Mouse (Mus musculus): ENCODE results near the gene Tedc2.

DNA sequence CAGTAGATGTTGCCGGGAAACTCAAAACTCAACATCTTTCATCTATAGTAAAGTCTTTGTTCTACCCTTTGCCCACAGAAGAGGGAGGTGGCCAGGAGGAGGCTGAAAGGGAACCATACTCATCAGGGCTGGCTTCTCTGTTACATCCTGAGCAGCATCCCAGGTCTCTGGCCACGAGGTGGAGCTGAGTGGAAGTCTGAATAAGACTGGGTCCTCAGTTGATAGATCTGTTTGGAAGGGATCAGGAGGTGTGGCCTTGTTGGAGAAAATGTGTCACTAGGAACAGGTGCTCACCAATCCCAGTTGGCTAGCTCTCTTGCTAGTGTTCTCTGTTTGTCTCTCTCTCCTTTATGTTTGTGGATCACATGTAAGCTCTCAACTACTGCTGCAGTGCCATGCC, 25.3 kb downstream of the Tedc2 start:
- TF ChIP-seq CTCF (IDR thresholded peaks at IDR 0.05; ENCODE audit: extremely low read depth, insufficient read depth, low read length) (no peak), POLR2A (IDR thresholded peaks at IDR 0.05; ENCODE audit: extremely low read depth, insufficient read depth, low read length) (no peak)

All from cortical plate, adult 2 months (tissue).